Mouse (Mus musculus): Measurements from ENCODE around the gene P2rx5. TPM values are rescaled to one million over a fixed set of nuclear protein-coding genes. Genes with fewer than 3 reads are reported as not detected.

The P2rx5 gene
- polyA plus RNA-seq, 1 experiment from 2014 or later = not detected

- Histone ChIP-seq H3K4me2 (ENCODE audit: low read length) (no peak overlapping the region), H3K9me3 (ENCODE audit: control insufficient read depth, low read length) (no peaks in the 10 kb centered on the region), H3K4me1 (replicated peaks; ENCODE audit: control insufficient read depth, insufficient read depth, low read length) (no peaks in the 10 kb centered on the region), H3K27me3 (replicated peaks; ENCODE audit: control insufficient read depth, insufficient read depth, low read length) (no peaks in the 10 kb centered on the region), H3K9ac (ENCODE audit: low read length) (no peak overlapping the region), H3K27ac (ENCODE audit: low read depth) (no peak overlapping the region), H3K36me3 (ENCODE audit: control insufficient read depth, insufficient read depth, low read length) (no peaks in the 10 kb centered on the region), H3K4me3 (ENCODE audit: low read depth, low read length) (no peak overlapping the region)
- ATAC-seq (replicated peaks; ENCODE audit: low FRiP score, low TSS enrichment, low read depth) = no peak
- DNase-seq (ENCODE audit: low spot score) = no peak
- WGBS = 91% methylated on average over 1 of the region's 1 CpGs
Observed at GRCm38 (mm10) chr11:73220651-73221050, 60.4 kb downstream of the P2rx5 start.

Other genes with a start within 250 kb of the P2rx5 start
- 17.4 and 21.4 TPM in 2 replicates for gene Atp2a3, start 199.3 kb upstream of the P2rx5 start, polyA plus RNA-seq (2014; fragmentation: Nextera tagmentation; extraction: Ambion mirVana)
- 1.7 and 10.1 TPM in 2 replicates for gene P2rx1, start 161.3 kb upstream of the P2rx5 start, polyA plus RNA-seq (2014; fragmentation: Nextera tagmentation; extraction: Ambion mirVana)
- gene Camkk1, start 141.4 kb upstream of the P2rx5 start, polyA plus RNA-seq (2014; fragmentation: Nextera tagmentation; extraction: Ambion mirVana) = 4.4 and 4.5 TPM in 2 replicates
- 10.0 and 11.9 TPM in 2 replicates for gene Ncbp3, start 112.6 kb upstream of the P2rx5 start, polyA plus RNA-seq (2014; fragmentation: Nextera tagmentation; extraction: Ambion mirVana)
- gene Itgae, start 69.8 kb upstream of the P2rx5 start, polyA plus RNA-seq (2014; fragmentation: Nextera tagmentation; extraction: Ambion mirVana) = 0.23 and 0.28 TPM in 2 replicates
- 16.0 and 16.3 TPM in 2 replicates for gene Haspin, start 22.1 kb upstream of the P2rx5 start, polyA plus RNA-seq (2014; fragmentation: Nextera tagmentation; extraction: Ambion mirVana)
- 123 and 130 TPM in 2 replicates for gene Emc6, start 16.6 kb downstream of the P2rx5 start, polyA plus RNA-seq (2014; fragmentation: Nextera tagmentation; extraction: Ambion mirVana)
- gene Tax1bp3, start 16.7 kb downstream of the P2rx5 start, polyA plus RNA-seq (2014; fragmentation: Nextera tagmentation; extraction: Ambion mirVana) = 233 and 258 TPM in 2 replicates
- gene Ctns, start 38.6 kb downstream of the P2rx5 start, polyA plus RNA-seq (2014; fragmentation: Nextera tagmentation; extraction: Ambion mirVana) = 15.6 and 17.0 TPM in 2 replicates
- gene Shpk, start 39.0 kb downstream of the P2rx5 start, polyA plus RNA-seq (2014; fragmentation: Nextera tagmentation; extraction: Ambion mirVana) = 1.1 and 1.2 TPM in 2 replicates
- 0.07 TPM in 1 of 2 replicates, not detected in the other for gene Trpv1, start 73.9 kb downstream of the P2rx5 start, polyA plus RNA-seq (2014; fragmentation: Nextera tagmentation; extraction: Ambion mirVana)
- gene Trpv3, start 107.0 kb downstream of the P2rx5 start, polyA plus RNA-seq (2014; fragmentation: Nextera tagmentation; extraction: Ambion mirVana) = 0.08 and 0.15 TPM in 2 replicates
- gene Aspa, start 169.2 kb downstream of the P2rx5 start, polyA plus RNA-seq (2014; fragmentation: Nextera tagmentation; extraction: Ambion mirVana) = 0.38 TPM in 2 replicates
- not detected in 2 replicates for gene Gm49340, start 169.3 kb downstream of the P2rx5 start, polyA plus RNA-seq (2014; fragmentation: Nextera tagmentation; extraction: Ambion mirVana)
- gene Spata22, start 169.3 kb downstream of the P2rx5 start, polyA plus RNA-seq (2014; fragmentation: Nextera tagmentation; extraction: Ambion mirVana) = not detected in 2 replicates
- gene Olfr20, start 190.4 kb downstream of the P2rx5 start, polyA plus RNA-seq (2014; fragmentation: Nextera tagmentation; extraction: Ambion mirVana) = not detected in 2 replicates
- gene Olfr376, start 210.8 kb downstream of the P2rx5 start, polyA plus RNA-seq (2014; fragmentation: Nextera tagmentation; extraction: Ambion mirVana) = not detected in 2 replicates
- gene Olfr1, start 239.2 kb downstream of the P2rx5 start, polyA plus RNA-seq (2014; fragmentation: Nextera tagmentation; extraction: Ambion mirVana) = not detected in 2 replicates